Mouse (Mus musculus) forebrain, embryonic 15.5 days (tissue): ENCODE data around the gene Lmo7. TPM values are rescaled to one million over a fixed set of nuclear protein-coding genes. Genes with fewer than 3 reads are reported as not detected.

Experiments
- ATAC-seq: fragments of 200-750 bp; cut with Nextera tagmentation; replicated peaks from 2 replicates; pipeline ENCODE4 v1.8.0; 2017; ENCODE audit warnings: mild to moderate bottlenecking, moderate TSS enrichment, moderate library complexity
- H3K27ac ChIP-seq: fragments of 300-500 bp; sonication (generic); replicated peaks from 2 replicates; pipeline ENCODE4 v1.5.1; 2015; ENCODE audit warnings: mild to moderate bottlenecking, inconsistent platforms
- H3K27me3 ChIP-seq: fragments of 300-500 bp; sonication (generic); 2 replicates; pipeline ENCODE4 v1.6.1; 2015; ENCODE audit warnings: inconsistent platforms
- H3K36me3 ChIP-seq: fragments of 300-500 bp; sonication (generic); 2 replicates; pipeline ENCODE4 v1.6.1; 2015; ENCODE audit warnings: mild to moderate bottlenecking, inconsistent platforms
- H3K4me1 ChIP-seq: fragments of 300-500 bp; sonication (generic); 2 replicates; pipeline ENCODE4 v1.6.1; 2015; ENCODE audit warnings: inconsistent platforms
- H3K4me2 ChIP-seq: fragments of 300-500 bp; sonication (generic); replicated peaks from 2 replicates; pipeline ENCODE4 v1.6.1; 2015; ENCODE audit warnings: mild to moderate bottlenecking, inconsistent platforms
- H3K4me3 ChIP-seq: fragments of 300-500 bp; sonication (generic); 2 replicates; pipeline ENCODE4 v1.5.1; 2015; ENCODE audit warnings: mild to moderate bottlenecking, inconsistent platforms
- H3K9ac ChIP-seq: fragments of 300-500 bp; sonication (generic); replicated peaks from 2 replicates; pipeline ENCODE4 v1.6.1; 2015; ENCODE audit warnings: mild to moderate bottlenecking, inconsistent platforms
- H3K9me3 ChIP-seq: fragments of 300-500 bp; sonication (generic); 2 replicates; pipeline ENCODE4 v1.6.1; 2016; ENCODE audit warnings: inconsistent platforms
- WGBS: fragments of 180-500 bp; shearing (Covaris S2); methylation state at CpG from one replicate; pipeline ENCODE4 v1.1.7; 2015; ENCODE audit warnings: mixed read lengths; 5-methylcytosine and 5-hydroxymethylcytosine counted together
- polyA plus RNA-seq: library from polyadenylated mRNA; unstranded; fragments of >200 nt; fragmentation: Nextera tagmentation; extraction: Ambion mirVana; gene quantifications from 2 replicates; pipeline ENCODE4 v1.2.1, GENCODE M21; 2015

Gene Lmo7
- polyA plus RNA-seq, 1 experiment from 2014 or later = 12.8 TPM

- Histone ChIP-seq H3K4me2 (no peak overlapping the region), H3K9ac (no peak overlapping the region), H3K36me3 (no peaks in the 10 kb centered on the region), H3K27me3 (no peaks in the 10 kb centered on the region), H3K9me3 (no peaks in the 10 kb centered on the region), H3K4me3 (no peak overlapping the region), H3K27ac (no peak overlapping the region), H3K4me1 (no peaks in the 10 kb centered on the region)
- no peak for ATAC-seq
- WGBS = 84% methylated on average over 6 of the region's 6 CpGs
These were observed 168.5 kb downstream of the Lmo7 start for GRCm38 (mm10) chr14:101898250-101898649.

DNA sequence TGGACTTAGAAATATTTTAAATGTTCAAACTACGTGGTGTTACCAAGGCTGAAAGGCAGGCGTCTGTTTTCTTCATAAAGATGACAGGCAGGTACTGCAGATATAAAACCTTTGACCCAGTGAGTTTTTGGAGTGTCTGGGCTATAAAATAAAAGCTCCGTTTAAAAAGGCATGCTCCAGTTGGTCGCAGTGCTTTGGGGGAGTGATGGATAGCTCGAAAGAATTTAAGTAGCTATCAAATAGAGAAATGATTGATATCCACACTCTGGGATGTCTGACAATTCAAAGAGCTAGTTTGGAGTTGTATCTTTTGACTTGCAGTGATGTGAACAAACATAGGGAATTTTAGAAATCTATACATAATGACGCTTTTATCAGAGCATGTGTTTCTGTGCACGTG, 171.7 kb downstream of the Lmo7 start:
- no peaks in the 10 kb centered on the region for H3K4me1 ChIP-seq
- H3K4me3 ChIP-seq = no peak overlapping the region
- no peaks in the 10 kb centered on the region for H3K27me3 ChIP-seq
- 91% methylated on average over 7 of the region's 7 CpGs for WGBS
- H3K36me3 ChIP-seq = no peaks in the 10 kb centered on the region
- H3K4me2 ChIP-seq = no peak overlapping the region
- ATAC-seq = no peak
- H3K9ac ChIP-seq = no peak overlapping the region
- H3K9me3 ChIP-seq = no peaks in the 10 kb centered on the region
- no peak overlapping the region for H3K27ac ChIP-seq

- no peaks in the 10 kb centered on the region for H3K4me1 ChIP-seq
- H3K36me3 ChIP-seq = no peaks in the 10 kb centered on the region
- H3K4me3 ChIP-seq = no peak overlapping the region
- no peak overlapping the region for H3K4me2 ChIP-seq
- WGBS = 88% methylated on average over 7 of the region's 7 CpGs
- H3K9ac ChIP-seq = no peak overlapping the region
- no peak for ATAC-seq
- no peaks in the 10 kb centered on the region for H3K9me3 ChIP-seq
- no peak overlapping the region for H3K27ac ChIP-seq
- no peaks in the 10 kb centered on the region for H3K27me3 ChIP-seq
These were observed 172.2 kb downstream of the Lmo7 start for GRCm38 (mm10) chr14:101901976-101902375.

DNA sequence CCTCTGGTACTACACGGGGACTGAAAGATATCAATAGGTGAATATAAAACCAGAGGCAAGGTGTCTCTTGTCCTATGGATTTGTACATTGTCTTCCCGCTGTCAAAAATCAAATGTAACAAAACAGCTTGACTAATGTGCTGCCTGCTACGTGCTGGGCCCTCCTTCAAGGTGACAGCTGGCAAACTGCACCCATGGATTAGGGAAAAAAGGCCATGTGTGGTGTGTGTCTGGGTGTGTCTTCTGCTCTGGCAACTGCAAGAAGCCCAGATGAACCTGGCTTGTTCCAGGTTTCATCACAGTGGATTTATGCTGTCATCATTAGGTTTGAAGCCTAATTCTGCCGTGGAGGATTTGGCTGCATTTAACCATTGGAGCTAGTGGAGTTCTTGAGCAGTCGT, 174.0 kb downstream of the Lmo7 start:
- Histone ChIP-seq H3K4me2 (no peak overlapping the region), H3K27me3 (no peaks in the 10 kb centered on the region), H3K27ac (no peak overlapping the region), H3K4me1 (no peaks in the 10 kb centered on the region), H3K4me3 (no peak overlapping the region), H3K9ac (no peak overlapping the region), H3K36me3 (no peaks in the 10 kb centered on the region), H3K9me3 (no peaks in the 10 kb centered on the region)
- 74% methylated on average over 5 of the region's 5 CpGs for whole genome bisulfite sequencing
- ATAC-seq = no peak

- H3K9ac ChIP-seq = no peak overlapping the region
- no peak for ATAC-seq
- H3K27ac ChIP-seq = no peak overlapping the region
- H3K9me3 ChIP-seq = no peaks in the 10 kb centered on the region
- no peaks in the 10 kb centered on the region for H3K4me1 ChIP-seq
- H3K4me3 ChIP-seq = no peak overlapping the region
- H3K4me2 ChIP-seq = no peak overlapping the region
- WGBS = 66% methylated on average over 7 of the region's 7 CpGs
- H3K27me3 ChIP-seq = no peaks in the 10 kb centered on the region
- H3K36me3 ChIP-seq = no peaks in the 10 kb centered on the region
These were observed 182.2 kb downstream of the Lmo7 start for GRCm38 (mm10) chr14:101911983-101912382.

GRCm38 (mm10) chr14:101912392-101912791, 182.6 kb downstream of the Lmo7 start:
- WGBS = 80% methylated on average over 3 of the region's 3 CpGs
- ATAC-seq = no peak
- Histone ChIP-seq H3K4me1 (no peaks in the 10 kb centered on the region), H3K27ac (no peak overlapping the region), H3K36me3 (no peaks in the 10 kb centered on the region), H3K9me3 (no peaks in the 10 kb centered on the region), H3K4me3 (no peak overlapping the region), H3K4me2 (no peak overlapping the region), H3K9ac (no peak overlapping the region), H3K27me3 (no peaks in the 10 kb centered on the region)

- no peak overlapping the region for H3K4me3 ChIP-seq
- no peaks in the 10 kb centered on the region for H3K9me3 ChIP-seq
- no peak overlapping the region for H3K9ac ChIP-seq
- H3K4me2 ChIP-seq = no peak overlapping the region
- no peaks in the 10 kb centered on the region for H3K27me3 ChIP-seq
- H3K27ac ChIP-seq = no peak overlapping the region
- no peaks in the 10 kb centered on the region for H3K36me3 ChIP-seq
- ATAC-seq = no peak
- H3K4me1 ChIP-seq = no peaks in the 10 kb centered on the region
These were observed 184.6 kb downstream of the Lmo7 start for GRCm38 (mm10) chr14:101914321-101914720.

DNA sequence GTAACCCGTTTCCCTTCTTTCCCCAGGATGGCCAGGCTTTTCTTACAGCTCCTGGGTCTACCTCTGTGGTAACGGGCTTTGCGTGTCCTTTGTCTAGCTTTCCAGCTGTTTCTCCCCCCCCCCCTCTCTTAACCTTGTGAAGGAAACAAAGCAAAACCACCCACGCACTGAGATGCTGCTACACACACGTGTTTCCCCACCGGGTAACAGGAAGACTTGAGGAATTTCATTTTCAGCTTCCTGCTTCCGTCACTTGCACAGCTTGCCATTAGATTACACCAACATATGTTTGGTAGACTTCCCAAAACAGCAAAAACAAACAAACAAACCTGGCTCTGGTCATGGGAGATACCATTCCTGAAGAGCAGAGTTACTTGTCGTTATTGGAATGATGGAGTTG, 186.1 kb downstream of the Lmo7 start:
- H3K4me3 ChIP-seq = no peak overlapping the region
- H3K9me3 ChIP-seq = no peaks in the 10 kb centered on the region
- WGBS = 69% methylated on average over 8 of the region's 8 CpGs
- H3K9ac ChIP-seq = no peak overlapping the region
- no peaks in the 10 kb centered on the region for H3K27me3 ChIP-seq
- no peak overlapping the region for H3K4me2 ChIP-seq
- no peak overlapping the region for H3K27ac ChIP-seq
- H3K4me1 ChIP-seq = no peaks in the 10 kb centered on the region
- no peaks in the 10 kb centered on the region for H3K36me3 ChIP-seq
- ATAC-seq = no peak

GRCm38 (mm10) chr14:101918471-101918870, 188.7 kb downstream of the Lmo7 start:
- Histone ChIP-seq H3K4me1 (no peaks in the 10 kb centered on the region), H3K36me3 (no peaks in the 10 kb centered on the region), H3K9me3 (no peaks in the 10 kb centered on the region), H3K9ac (no peak overlapping the region), H3K27ac (no peak overlapping the region), H3K4me2 (no peak overlapping the region), H3K27me3 (no peaks in the 10 kb centered on the region), H3K4me3 (no peak overlapping the region)
- WGBS = 96% methylated on average over 5 of the region's 5 CpGs
- ATAC-seq = no peak

GRCm38 (mm10) chr14:101927646-101928244, 198.0 kb downstream of the Lmo7 start:
- no peak overlapping the region for H3K4me3 ChIP-seq
- no peak for ATAC-seq
- no peaks in the 10 kb centered on the region for H3K9me3 ChIP-seq
- 71% methylated on average over 12 of the region's 12 CpGs for WGBS
- H3K9ac ChIP-seq = no peak overlapping the region
- H3K4me1 ChIP-seq = no peaks in the 10 kb centered on the region
- H3K36me3 ChIP-seq = no peaks in the 10 kb centered on the region
- H3K27ac ChIP-seq = no peak overlapping the region
- H3K4me2 ChIP-seq = no peak overlapping the region
- H3K27me3 ChIP-seq = no peaks in the 10 kb centered on the region

- Histone ChIP-seq H3K27me3 (no peaks in the 10 kb centered on the region), H3K9ac (no peak overlapping the region), H3K4me1 (no peaks in the 10 kb centered on the region), H3K36me3 (no peaks in the 10 kb centered on the region), H3K4me2 (no peak overlapping the region), H3K9me3 (no peaks in the 10 kb centered on the region), H3K4me3 (no peak overlapping the region), H3K27ac (no peak overlapping the region)
- ATAC-seq = no peak
- WGBS = 95% methylated on average over 25 of the region's 25 CpGs
These were observed 201.1 kb downstream of the Lmo7 start for GRCm38 (mm10) chr14:101930576-101931447.

DNA sequence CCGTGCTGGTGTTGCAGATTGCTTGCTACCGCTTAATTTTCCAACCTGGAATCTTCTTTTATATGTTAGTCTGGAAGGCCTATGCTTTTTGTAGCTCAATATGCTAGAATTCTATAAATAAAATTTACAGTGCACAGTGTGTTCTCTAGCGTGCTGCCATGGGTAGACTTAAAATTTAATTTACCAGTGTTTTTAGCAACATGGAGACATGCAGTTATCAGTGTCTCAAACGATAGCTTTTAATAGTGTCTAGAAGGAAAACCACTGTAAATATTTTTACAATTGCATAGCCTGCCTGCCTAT, 201.6 kb downstream of the Lmo7 start:
- Histone ChIP-seq H3K9me3 (no peaks in the 10 kb centered on the region), H3K9ac (no peak overlapping the region), H3K4me1 (no peaks in the 10 kb centered on the region), H3K4me3 (no peak overlapping the region), H3K4me2 (no peak overlapping the region), H3K27me3 (no peaks in the 10 kb centered on the region), H3K27ac (no peak overlapping the region), H3K36me3 (no peaks in the 10 kb centered on the region)
- no peak for ATAC-seq
- WGBS = 92% methylated on average over 4 of the region's 4 CpGs

- no peak for ATAC-seq
- no peaks in the 10 kb centered on the region for H3K9me3 ChIP-seq
- H3K27me3 ChIP-seq = no peaks in the 10 kb centered on the region
- H3K9ac ChIP-seq = no peak overlapping the region
- no peak overlapping the region for H3K4me3 ChIP-seq
- no peak overlapping the region for H3K27ac ChIP-seq
- no peaks in the 10 kb centered on the region for H3K36me3 ChIP-seq
- no peak overlapping the region for H3K4me2 ChIP-seq
- no peaks in the 10 kb centered on the region for H3K4me1 ChIP-seq
- 64% methylated on average over 9 of the region's 9 CpGs for WGBS
These were observed 203.8 kb downstream of the Lmo7 start for GRCm38 (mm10) chr14:101933551-101933950.
